Mouse (Mus musculus) CH12F3 (cell line): ENCODE data around the gene Ttn.

Experiments used
- in situ Hi-C: fragments of 300-500 bp; cut with MboI; formaldehyde crosslinking; loops from 2 replicates; pipeline ENCODE4 v1.14.3; 2020; ENCODE audit warnings: low sequenced_read_pairs

Ttn gene

GRCm38 (mm10) chr2:76966013-76966412 lies 16.3 kb downstream of the Ttn start:
- in situ Hi-C loops, result no loop called here

- in situ Hi-C loops, result no loop called here
These were observed 16.8 kb downstream of the Ttn start for GRCm38 (mm10) chr2:76965542-76965941.

- in situ Hi-C loops, result no loop called here
These were observed 20.3 kb downstream of the Ttn start for GRCm38 (mm10) chr2:76962045-76962432.

- in situ Hi-C loops, result no loop called here
These were observed 20.8 kb downstream of the Ttn start for GRCm38 (mm10) chr2:76961420-76962044.

- in situ Hi-C loops, result no loop called here
These were observed 32.6 kb downstream of the Ttn start for GRCm38 (mm10) chr2:76949774-76950173.

GRCm38 (mm10) chr2:76938515-76938914 lies 43.8 kb downstream of the Ttn start:
- in situ Hi-C loops, result no loop called here

GRCm38 (mm10) chr2:76929718-76930117 lies 52.6 kb downstream of the Ttn start:
- in situ Hi-C loops, result no loop called here

- in situ Hi-C loops, result no loop called here
These were observed 53.5 kb downstream of the Ttn start for GRCm38 (mm10) chr2:76928816-76929215.

GRCm38 (mm10) chr2:76928298-76928697 lies 54.0 kb downstream of the Ttn start:
- in situ Hi-C loops, result no loop called here

GRCm38 (mm10) chr2:76926927-76927326 lies 55.4 kb downstream of the Ttn start:
- in situ Hi-C loops, result no loop called here

- in situ Hi-C loops, result no loop called here
These were observed 67.4 kb downstream of the Ttn start for GRCm38 (mm10) chr2:76914959-76915358.

GRCm38 (mm10) chr2:76908705-76909457 lies 73.5 kb downstream of the Ttn start:
- in situ Hi-C loops, result no loop called here

GRCm38 (mm10) chr2:76903351-76903750 lies 79.0 kb downstream of the Ttn start:
- in situ Hi-C loops, result no loop called here

- in situ Hi-C loops, result no loop called here
These were observed 80.8 kb downstream of the Ttn start for GRCm38 (mm10) chr2:76901476-76902086.

GRCm38 (mm10) chr2:76899886-76900285 lies 82.5 kb downstream of the Ttn start:
- in situ Hi-C loops, result no loop called here

GRCm38 (mm10) chr2:76896990-76897389 lies 85.4 kb downstream of the Ttn start:
- in situ Hi-C loops, result no loop called here

GRCm38 (mm10) chr2:76895327-76895726 lies 87.0 kb downstream of the Ttn start:
- in situ Hi-C loops, result no loop called here

- in situ Hi-C loops, result no loop called here
These were observed 93.6 kb downstream of the Ttn start for GRCm38 (mm10) chr2:76888721-76889120.

GRCm38 (mm10) chr2:76885855-76886254 lies 96.5 kb downstream of the Ttn start:
- in situ Hi-C loops, result no loop called here

- in situ Hi-C loops, result no loop called here
These were observed 100.9 kb downstream of the Ttn start for GRCm38 (mm10) chr2:76881406-76881805.

- in situ Hi-C loops, result no loop called here
These were observed 106.8 kb downstream of the Ttn start for GRCm38 (mm10) chr2:76875587-76875986.

GRCm38 (mm10) chr2:76866928-76867327 lies 115.4 kb downstream of the Ttn start:
- in situ Hi-C loops, result no loop called here
